21 mouse cellular contexts compared by ENCODE assay signal in genomic region chr7:78787793-78788380, GRCm38 (mm10). TPM values are rescaled to one million over a fixed set of nuclear protein-coding genes. Genes with fewer than 3 reads are reported as not detected.
DNase-seq lines count a peak whose midpoint lies in the region; ATAC-seq lines count a peak whose summit lies in the region.
"Had no signal": no experiment of that assay in that cellular context is flagged by ENCODE, and none has a peak within 500 bp of the region (broad histone marks: within the 10 kb centered on the region; RNA-seq: fewer than 3 reads in every experiment).

No protein-coding gene starts in this region.

- H3K27me3 ChIP-seq in megakaryocyte, embryonic 14.5 days (replicated peaks), result no peaks in the 10 kb centered on the region
- H3K27me3 ChIP-seq: CH12.LX; embryonic facial prominence, embryonic 13.5 days; intestine, embryonic 15.5 days; kidney, embryonic 15.5 days; lung, embryonic 15.5 days; midbrain, embryonic 13.5 days; neural tube, embryonic 12.5 days had no signal

- H3K36me3 ChIP-seq in megakaryocyte, embryonic 14.5 days (replicated peaks; ENCODE audit: low read length), result peaks cover 71% of the 10 kb centered on the region

- DNase-seq in frontal cortex, postnatal 36 days (ENCODE audit: low spot score in 2 of 2), result peak; percentile 26 to 52
- no peak for DNase-seq in frontal cortex, postnatal 10 days (ENCODE audit: low spot score in 2 of 2)
- peak; percentile 55 for DNase-seq in adrenal gland, adult 8-10 months
- DNase-seq in layer of hippocampus, adult 18-20 months (ENCODE audit: low spot score in 2 of 2), result peak; percentile 47 to 87
- no peak for DNase-seq in urinary bladder, postnatal 14 days (ENCODE audit: low spot score)
- no peak for DNase-seq in kidney, postnatal 14 days
- DNase-seq: cerebellum, adult 11-12 months; cerebellum, postnatal 14 days; gastrocnemius, adult 2 months; heart, postnatal 14 days; lung, postnatal 4 days had no signal

- H3K9me3 ChIP-seq in megakaryocyte, embryonic 14.5 days, result no peaks in the 10 kb centered on the region
- H3K9me3 ChIP-seq: embryonic facial prominence, embryonic 13.5 days; intestine, embryonic 15.5 days; kidney, embryonic 15.5 days; lung, embryonic 15.5 days; midbrain, embryonic 13.5 days; neural tube, embryonic 12.5 days had no signal

- peak overlapping the region; percentile 72 for H3K4me3 ChIP-seq in megakaryocyte, embryonic 14.5 days (replicated peaks)
- H3K4me3 ChIP-seq: embryonic facial prominence, embryonic 13.5 days; gastrocnemius, adult 2 months; intestine, embryonic 15.5 days; kidney, embryonic 15.5 days; lung, embryonic 15.5 days; midbrain, embryonic 13.5 days; neural tube, embryonic 12.5 days had no signal

- no peak for ATAC-seq in megakaryocyte, adult 5-6 weeks (ENCODE audit: poor library complexity, severe bottlenecking)
- ATAC-seq: forebrain, embryonic 14.5 days; intestine, embryonic 15.5 days; midbrain, embryonic 13.5 days had no signal

- H3K4me1 ChIP-seq in megakaryocyte, embryonic 14.5 days, result peaks cover 88% of the 10 kb centered on the region

RNA-seq across cellular contexts. Expression of gene Mrpl46, which starts 4.6 kb away (rescaled TPM):
- polyA plus RNA-seq in megakaryocyte, embryonic 14.5 days (2012; ENCODE audit: insufficient read depth, low replicate concordance), result 14.3 TPM in 1 of 2 replicates, not detected in the other
- 20.6 and 32.0 TPM in 2 replicates for total RNA-seq in megakaryocyte, adult 5-6 weeks (2015)
- total RNA-seq in megakaryocyte, adult 5-6 weeks (2017), result 29.3 TPM in 2 replicates
- 10 to 100 TPM; 38.2 to 48.8 (median 42.7) TPM for total RNA-seq in adrenal gland, adult 8-10 months (2022)
- 10 to 100 TPM; 29.2 to 29.7 TPM for total RNA-seq in layer of hippocampus, adult 18-20 months (2021)

RNA-seq across cellular contexts. Expression of gene Mrps11, which starts 5.0 kb away (rescaled TPM):
- 142 and 156 TPM in 2 replicates for polyA plus RNA-seq in megakaryocyte, embryonic 14.5 days (2012; ENCODE audit: insufficient read depth, low replicate concordance)
- total RNA-seq in megakaryocyte, adult 5-6 weeks (2015), result 21.8 and 24.9 TPM in 2 replicates
- total RNA-seq in megakaryocyte, adult 5-6 weeks (2017), result 33.7 and 45.6 TPM in 2 replicates
- total RNA-seq in adrenal gland, adult 8-10 months (2022), result 100 to 1,000 TPM in 3 of 4 experiments, 10 to 100 TPM in 1; 97.6 to 162 (median 127) TPM
- 10 to 100 TPM; 39.9 to 40.9 TPM for total RNA-seq in layer of hippocampus, adult 18-20 months (2021)

RNA-seq across cellular contexts. Expression of gene Ntrk3, which starts 50.1 kb away (rescaled TPM):
- polyA plus RNA-seq in megakaryocyte, embryonic 14.5 days (2012; ENCODE audit: insufficient read depth, low replicate concordance), result not detected in 2 replicates
- not detected in 2 replicates for total RNA-seq in megakaryocyte, adult 5-6 weeks (2015)
- not detected in 2 replicates for total RNA-seq in megakaryocyte, adult 5-6 weeks (2017)
- total RNA-seq in adrenal gland, adult 8-10 months (2022), result 10 to 100 TPM; 19.0 to 28.6 (median 26.5) TPM
- total RNA-seq in layer of hippocampus, adult 18-20 months (2021), result 100 to 1,000 TPM; 182 to 195 TPM

RNA-seq across cellular contexts. Expression of gene Det1, which starts 59.2 kb away (rescaled TPM):
- 1.0 and 1.9 TPM in 2 replicates for polyA plus RNA-seq in megakaryocyte, embryonic 14.5 days (2012; ENCODE audit: insufficient read depth, low replicate concordance)
- total RNA-seq in megakaryocyte, adult 5-6 weeks (2015), result 10.6 and 10.7 TPM in 2 replicates
- total RNA-seq in megakaryocyte, adult 5-6 weeks (2017), result 7.2 and 9.3 TPM in 2 replicates
- 10 to 100 TPM; 13.8 to 20.3 (median 14.8) TPM for total RNA-seq in adrenal gland, adult 8-10 months (2022)
- total RNA-seq in layer of hippocampus, adult 18-20 months (2021), result 1 to 10 TPM; 6.3 to 7.6 TPM

Comparison
In these comparisons a context has a peak if more than half of its experiments do, and no peak if none do; other contexts are left out.
1. DNase-seq: peak in frontal cortex, postnatal 36 days (2 of 2), adrenal gland, adult 8-10 months (single experiment) and layer of hippocampus, adult 18-20 months (2 of 2); none in frontal cortex, postnatal 10 days (0 of 2), urinary bladder, postnatal 14 days (single experiment) and kidney, postnatal 14 days (single experiment).
2. RNA of gene Ntrk3, which starts 50.1 kb away (total RNA-seq): 182 to 195 TPM in layer of hippocampus, adult 18-20 months and 19.0 to 28.6 TPM in adrenal gland, adult 8-10 months; not detected in megakaryocyte, adult 5-6 weeks; every median in the first group is over 10 times any median in the second.